In genomic region chr9:52644156-52644555, GRCm38 (mm10) we compare ENCODE assay signal across 16 mouse cellular contexts. TPM values are rescaled to one million over a fixed set of nuclear protein-coding genes. Genes with fewer than 3 reads are reported as not detected.
"Had no signal": no experiment of that assay in that cellular context is flagged by ENCODE, and none has a peak within 500 bp of the region (broad histone marks: within the 10 kb centered on the region; RNA-seq: fewer than 3 reads in every experiment).

No protein-coding gene starts in this region.

- ATAC-seq: lung, postnatal 0 days; midbrain, embryonic 13.5 days had no signal

- H3K4me2 ChIP-seq: kidney, embryonic 15.5 days; liver, embryonic 13.5 days; midbrain, embryonic 13.5 days had no signal

- H3K9me3 ChIP-seq: kidney, embryonic 15.5 days; liver, embryonic 13.5 days; midbrain, embryonic 10.5 days; midbrain, embryonic 13.5 days had no signal

- H3K27ac ChIP-seq: kidney, embryonic 15.5 days; left cerebral cortex, adult 2 months; liver, embryonic 13.5 days; midbrain, embryonic 10.5 days; midbrain, embryonic 13.5 days had no signal

- H3K4me3 ChIP-seq: kidney, embryonic 15.5 days; left cerebral cortex, adult 2 months; liver, embryonic 13.5 days; midbrain, embryonic 10.5 days; midbrain, embryonic 13.5 days had no signal

- H3K27me3 ChIP-seq: kidney, embryonic 15.5 days; liver, embryonic 13.5 days; midbrain, embryonic 13.5 days had no signal

- H3K9ac ChIP-seq: kidney, embryonic 15.5 days; liver, embryonic 13.5 days; midbrain, embryonic 13.5 days had no signal

- H3K4me1 ChIP-seq: kidney, embryonic 15.5 days; liver, embryonic 13.5 days; midbrain, embryonic 10.5 days; midbrain, embryonic 13.5 days had no signal

- H3K36me3 ChIP-seq: kidney, embryonic 15.5 days; liver, embryonic 13.5 days; midbrain, embryonic 10.5 days; midbrain, embryonic 13.5 days had no signal

- DNase-seq: kidney, adult 11 months; kidney, adult 8-10 months; kidney, postnatal 10 days; kidney, postnatal 36 days; layer of hippocampus, postnatal 36 days; liver, embryonic 13.5 days; lung, postnatal 36 days; thymus, adult 18-20 months; thymus, postnatal 36 days had no signal

RNA-seq across cellular contexts. Expression of gene AI593442, which starts 35.4 kb away (rescaled TPM):
- total RNA-seq: liver, adult 2 months; megakaryocyte progenitor cell, adult 5-6 weeks had no signal
- polyA plus RNA-seq: liver, adult 2 months had no signal
